In genomic region chr2:44542775-44543174, GRCm38 (mm10) we compare ENCODE assay signal across 26 mouse cellular contexts.
"Had no signal": no experiment of that assay in that cellular context is flagged by ENCODE, and none has a peak within 500 bp of the region (broad histone marks: within the 10 kb centered on the region; RNA-seq: fewer than 3 reads in every experiment).

No protein-coding gene starts in this region.

- DNase-seq: gastrocnemius, adult 2 months; gastrocnemius, postnatal 10 days; gastrocnemius, postnatal 25 days; heart, adult 2 months; heart, postnatal 10 days; heart, postnatal 4 days; kidney, adult 18-20 months; kidney, adult 8-10 months; kidney, postnatal 10 days; kidney, postnatal 25 days; kidney, postnatal 4 days; liver had no signal

- H3K27me3 ChIP-seq: heart, embryonic 12.5 days; hindbrain, embryonic 12.5 days; intestine, embryonic 15.5 days; limb, embryonic 12.5 days had no signal

- H3K9ac ChIP-seq: heart, embryonic 12.5 days; hindbrain, embryonic 12.5 days; hindbrain, embryonic 14.5 days; intestine, embryonic 15.5 days; limb, embryonic 12.5 days had no signal

- H3K27ac ChIP-seq: gastrocnemius, adult 2 months; heart, adult 2 months; heart, embryonic 10.5 days; hindbrain, embryonic 10.5 days; hindbrain, embryonic 12.5 days; hindbrain, embryonic 14.5 days; intestine, embryonic 15.5 days; layer of hippocampus, adult 2 months; left cerebral cortex, adult 2 months; limb, embryonic 10.5 days; limb, embryonic 12.5 days had no signal

- H3K36me3 ChIP-seq: heart, embryonic 10.5 days; heart, embryonic 12.5 days; hindbrain, embryonic 10.5 days; hindbrain, embryonic 12.5 days; intestine, embryonic 15.5 days; limb, embryonic 10.5 days; limb, embryonic 12.5 days had no signal

- H3K4me2 ChIP-seq: heart, embryonic 12.5 days; hindbrain, embryonic 12.5 days; hindbrain, embryonic 14.5 days; intestine, embryonic 15.5 days; limb, embryonic 12.5 days; liver, embryonic 11.5 days had no signal

- ATAC-seq: hindbrain, embryonic 16.5 days; inflammation-experienced regulatory T-cells, adult 6 months; intestine, embryonic 15.5 days; intestine, postnatal 0 days had no signal

- H3K4me3 ChIP-seq: gastrocnemius, adult 2 months; heart, adult 2 months; heart, embryonic 10.5 days; heart, embryonic 12.5 days; hindbrain, embryonic 10.5 days; hindbrain, embryonic 12.5 days; intestine, embryonic 15.5 days; layer of hippocampus, adult 2 months; left cerebral cortex, adult 2 months; limb, embryonic 10.5 days; limb, embryonic 12.5 days had no signal

- H3K4me1 ChIP-seq: heart, embryonic 10.5 days; heart, embryonic 12.5 days; hindbrain, embryonic 12.5 days; intestine, embryonic 15.5 days; limb, embryonic 10.5 days; limb, embryonic 12.5 days had no signal

- H3K9me3 ChIP-seq: heart, embryonic 10.5 days; heart, embryonic 12.5 days; hindbrain, embryonic 10.5 days; hindbrain, embryonic 12.5 days; intestine, embryonic 15.5 days; limb, embryonic 10.5 days; limb, embryonic 12.5 days had no signal
